Comparison of ENCODE assay signal across 22 mouse cellular contexts in genomic region chr5:32121936-32122335, GRCm38 (mm10). TPM values are rescaled to one million over a fixed set of nuclear protein-coding genes. Genes with fewer than 3 reads are reported as not detected.
DNase-seq lines count a peak whose midpoint lies in the region; ATAC-seq and TF ChIP-seq lines count a peak whose summit lies in the region.
"Had no signal": no experiment of that assay in that cellular context is flagged by ENCODE, and none has a peak within 500 bp of the region (broad histone marks: within the 10 kb centered on the region; RNA-seq: fewer than 3 reads in every experiment).

No protein-coding gene starts in this region.

- no peaks in the 10 kb centered on the region for H3K27me3 ChIP-seq in intestine, postnatal 0 days (replicated peaks; ENCODE audit: control insufficient read depth, insufficient read depth, low read length)
- H3K27me3 ChIP-seq in intestine, embryonic 15.5 days (replicated peaks) = no peaks in the 10 kb centered on the region
- H3K27me3 ChIP-seq in stomach, postnatal 0 days (ENCODE audit: control insufficient read depth, insufficient read depth, low read length) = no peaks in the 10 kb centered on the region
- H3K27me3 ChIP-seq: limb, embryonic 12.5 days had no signal

- H3K79me2 ChIP-seq in macrophage (ENCODE audit: inconsistent target) = no peaks in the 10 kb centered on the region

- no peak overlapping the region for H3K4me3 ChIP-seq in intestine, postnatal 0 days (ENCODE audit: low read depth, low read length)
- H3K4me3 ChIP-seq in intestine, embryonic 15.5 days (replicated peaks) = no peak overlapping the region
- no peak overlapping the region for H3K4me3 ChIP-seq in macrophage (ENCODE audit: inconsistent target)
- H3K4me3 ChIP-seq in stomach, postnatal 0 days (ENCODE audit: low read depth, low read length) = no peak overlapping the region
- H3K4me3 ChIP-seq: erythroblast, embryonic 14.5 days; left cerebral cortex, adult 2 months; limb, embryonic 12.5 days; liver, embryonic 15.5 days had no signal

- no peak overlapping the region for H3K27ac ChIP-seq in intestine, postnatal 0 days (ENCODE audit: low read depth, low read length)
- H3K27ac ChIP-seq in intestine, embryonic 15.5 days = no peak overlapping the region
- peak overlapping the region; percentile 28 for H3K27ac ChIP-seq in macrophage
- H3K27ac ChIP-seq in stomach, postnatal 0 days (replicated peaks) = peak overlapping the region; percentile 84
- H3K27ac ChIP-seq: left cerebral cortex, adult 2 months; liver, embryonic 15.5 days had no signal

- peak; percentile 13; the same call in 1 of the 2 replicates for TF ChIP-seq CTCF in intestine, postnatal 0 days (IDR thresholded peaks at IDR 0.05; ENCODE audit: low read depth)
- no peak for TF ChIP-seq CTCF in stomach, postnatal 0 days (IDR thresholded peaks at IDR 0.05; ENCODE audit: low read depth)

- no peak overlapping the region for H3K4me2 ChIP-seq in intestine, postnatal 0 days (replicated peaks; ENCODE audit: low read depth)
- H3K4me2 ChIP-seq in intestine, embryonic 15.5 days (replicated peaks) = no peak overlapping the region
- H3K4me2 ChIP-seq in stomach, postnatal 0 days (replicated peaks; ENCODE audit: low read depth) = no peak overlapping the region; the same call in 1 of the 2 replicates
- H3K4me2 ChIP-seq: limb, embryonic 12.5 days; liver, embryonic 15.5 days had no signal

- 80% methylated on average over 6 of the region's 6 CpGs for WGBS in intestine, postnatal 0 days
- 83% methylated on average over 6 of the region's 6 CpGs for WGBS in intestine, embryonic 15.5 days
- WGBS in macrophage (ENCODE audit: missing documents) = 54% methylated on average over 6 of the region's 6 CpGs
- 61% methylated on average over 6 of the region's 6 CpGs for WGBS in stomach, postnatal 0 days

- no peak; the same call in 1 of the 2 replicates for ATAC-seq in intestine, postnatal 0 days
- no peak for ATAC-seq in intestine, embryonic 15.5 days
- ATAC-seq in stomach, postnatal 0 days (ENCODE audit: low FRiP score, low TSS enrichment) = peak; percentile 40; the same call in 1 of the 2 replicates
- ATAC-seq: forebrain, embryonic 16.5 days; hindbrain, embryonic 16.5 days had no signal

- H3K9ac ChIP-seq in intestine, postnatal 0 days (ENCODE audit: low read depth, low read length) = no peak overlapping the region
- no peak overlapping the region for H3K9ac ChIP-seq in intestine, embryonic 15.5 days
- H3K9ac ChIP-seq in stomach, postnatal 0 days (ENCODE audit: low read length) = 0 out of 2 replicates have a peak overlapping the region, but pooled peaks have one; percentile 3
- H3K9ac ChIP-seq: limb, embryonic 12.5 days; liver, embryonic 15.5 days had no signal

- no peak for TF ChIP-seq EP300 in stomach, postnatal 0 days (optimal IDR thresholded peaks at IDR 0.05)

- H3K9me3 ChIP-seq in intestine, postnatal 0 days (ENCODE audit: control insufficient read depth) = no peaks in the 10 kb centered on the region
- H3K9me3 ChIP-seq in intestine, embryonic 15.5 days = no peaks in the 10 kb centered on the region
- H3K9me3 ChIP-seq in stomach, postnatal 0 days (ENCODE audit: control insufficient read depth, low read length) = no peaks in the 10 kb centered on the region
- H3K9me3 ChIP-seq: limb, embryonic 12.5 days; liver, embryonic 15.5 days had no signal

- DNase-seq in adipocyte (ENCODE audit: low spot score) = peak; percentile 36
- DNase-seq in stomach, postnatal 0 days (ENCODE audit: low spot score) = no peak
- DNase-seq in gastrocnemius, postnatal 4 days (ENCODE audit: low spot score in 2 of 2) = no peak
- no peak for DNase-seq in ovary, postnatal 10 days (ENCODE audit: low spot score)
- DNase-seq in ovary, postnatal 36 days (ENCODE audit: low spot score) = no peak
- DNase-seq: adrenal gland, postnatal 14 days; cerebellum, adult 9-10 months; heart, postnatal 4 days; kidney, adult 18-20 months; kidney, postnatal 14 days; midbrain, embryonic 14.5 days; right cerebral cortex, adult 18-20 months; thymus, postnatal 25 days had no signal

- no peaks in the 10 kb centered on the region for H3K36me3 ChIP-seq in intestine, postnatal 0 days (ENCODE audit: control insufficient read depth, insufficient read depth)
- no peaks in the 10 kb centered on the region for H3K36me3 ChIP-seq in intestine, embryonic 15.5 days
- no peaks in the 10 kb centered on the region for H3K36me3 ChIP-seq in macrophage (ENCODE audit: inconsistent target)
- H3K36me3 ChIP-seq in stomach, postnatal 0 days (ENCODE audit: control insufficient read depth, insufficient read depth, low read length) = no peaks in the 10 kb centered on the region
- H3K36me3 ChIP-seq: limb, embryonic 12.5 days; liver, embryonic 15.5 days had no signal

- no peaks in the 10 kb centered on the region for H3K4me1 ChIP-seq in intestine, postnatal 0 days (replicated peaks; ENCODE audit: control insufficient read depth, insufficient read depth, low read length)
- H3K4me1 ChIP-seq in intestine, embryonic 15.5 days (replicated peaks) = no peaks in the 10 kb centered on the region
- no peaks in the 10 kb centered on the region for H3K4me1 ChIP-seq in stomach, postnatal 0 days (replicated peaks; ENCODE audit: control insufficient read depth, insufficient read depth)
- H3K4me1 ChIP-seq: liver, embryonic 15.5 days had no signal

RNA-seq across cellular contexts. Expression of gene Fosl2, which starts 13.7 kb away (rescaled TPM):
- 5.8 and 5.9 TPM in 2 replicates for polyA plus RNA-seq in intestine, postnatal 0 days (2015; fragmentation: Nextera tagmentation; extraction: Ambion mirVana)
- 7.1 and 7.3 TPM in 2 replicates for polyA plus RNA-seq in intestine, embryonic 15.5 days (2015; fragmentation: Nextera tagmentation; extraction: Ambion mirVana)
- total RNA-seq in macrophage (2018; cell fraction: chromatin; rRNA removed) = 100 to 1,000 TPM in 9 of 26 experiments, 10 to 100 TPM in 15, 1 to 10 TPM in 2; 5.5 to 442 (median 31.2) TPM
- 10 to 100 TPM in 16 of 26 experiments, 1 to 10 TPM in 10; 2.1 to 76.1 (median 12.3) TPM for total RNA-seq in macrophage (2018; cell fraction: cytosol; rRNA removed)
- 100 to 1,000 TPM in 9 of 26 experiments, 10 to 100 TPM in 14, 1 to 10 TPM in 3; 4.0 to 334 (median 38.1) TPM for total RNA-seq in macrophage (2018; cell fraction: nucleus; rRNA removed)
- polyA plus RNA-seq in macrophage (2018) = 5.5 to 15.2 TPM (median 5.7 TPM) in 3 replicates
- polyA plus RNA-seq in stomach, postnatal 0 days (2015; fragmentation: Nextera tagmentation; extraction: Ambion mirVana) = 10.5 and 11.7 TPM in 2 replicates
- 10 to 100 TPM; 23.2 to 33.3 TPM for total RNA-seq in gastrocnemius, postnatal 4 days (2021)

Comparison
In these comparisons a context has a peak if more than half of its experiments do, and no peak if none do; other contexts are left out.
1. H3K27ac ChIP-seq: peak in macrophage (single experiment) and stomach, postnatal 0 days (single experiment); none in intestine, postnatal 0 days (single experiment) and intestine, embryonic 15.5 days (single experiment).